Mouse (Mus musculus) neural tube, embryonic 13.5 days (tissue): Measurements from ENCODE around the gene Kif5c. TPM values are rescaled to one million over a fixed set of nuclear protein-coding genes. Genes with fewer than 3 reads are reported as not detected.

ENCODE experiments used
- ATAC-seq: fragments of 200-750 bp; cut with Nextera tagmentation; 2 replicates; pipeline ENCODE4 v1.8.0; 2017; ENCODE audit warnings: low read depth, mild to moderate bottlenecking, moderate TSS enrichment, moderate library complexity
- H3K27ac ChIP-seq: fragments of 300-500 bp; sonication (generic); replicated peaks from 2 replicates; pipeline ENCODE4 v1.5.1; 2015; ENCODE audit warnings: moderate library complexity, mild to moderate bottlenecking, inconsistent platforms
- H3K27me3 ChIP-seq: fragments of 300-500 bp; sonication (generic); 2 replicates; pipeline ENCODE4 v1.6.1; 2015; ENCODE audit warnings: mild to moderate bottlenecking, inconsistent platforms
- H3K36me3 ChIP-seq: fragments of 300-500 bp; sonication (generic); 2 replicates; pipeline ENCODE4 v1.6.1; 2015; ENCODE audit warnings: mild to moderate bottlenecking, inconsistent platforms
- H3K4me1 ChIP-seq: fragments of 300-500 bp; sonication (generic); replicated peaks from 2 replicates; pipeline ENCODE4 v1.6.1; 2015; ENCODE audit warnings: inconsistent platforms
- H3K4me2 ChIP-seq: fragments of 300-500 bp; sonication (generic); 2 replicates; pipeline ENCODE4 v1.6.1; 2015; ENCODE audit warnings: inconsistent platforms, mild to moderate bottlenecking, moderate library complexity
- H3K4me3 ChIP-seq: fragments of 300-500 bp; sonication (generic); 2 replicates; pipeline ENCODE4 v1.5.1; 2015; ENCODE audit warnings: mild to moderate bottlenecking, inconsistent platforms
- H3K9ac ChIP-seq: fragments of 300-500 bp; sonication (generic); 2 replicates; pipeline ENCODE4 v1.6.1; 2015; ENCODE audit warnings: moderate library complexity, mild to moderate bottlenecking, inconsistent platforms
- H3K9me3 ChIP-seq: fragments of 300-500 bp; sonication (generic); 2 replicates; pipeline ENCODE4 v1.6.1; 2016; ENCODE audit warnings: inconsistent platforms
- WGBS: fragments of 180-500 bp; shearing (Covaris S2); methylation state at CpG from one replicate; pipeline ENCODE4 v1.1.7; 2015; 5-methylcytosine and 5-hydroxymethylcytosine counted together
- polyA plus RNA-seq: library from polyadenylated mRNA; unstranded; fragments of >200 nt; fragmentation: Nextera tagmentation; extraction: Ambion mirVana; gene quantifications from 2 replicates; pipeline ENCODE4 v1.2.1, GENCODE M21; 2015

Kif5c gene
- polyA plus RNA-seq, 1 experiment from 2014 or later = 181 TPM

DNA sequence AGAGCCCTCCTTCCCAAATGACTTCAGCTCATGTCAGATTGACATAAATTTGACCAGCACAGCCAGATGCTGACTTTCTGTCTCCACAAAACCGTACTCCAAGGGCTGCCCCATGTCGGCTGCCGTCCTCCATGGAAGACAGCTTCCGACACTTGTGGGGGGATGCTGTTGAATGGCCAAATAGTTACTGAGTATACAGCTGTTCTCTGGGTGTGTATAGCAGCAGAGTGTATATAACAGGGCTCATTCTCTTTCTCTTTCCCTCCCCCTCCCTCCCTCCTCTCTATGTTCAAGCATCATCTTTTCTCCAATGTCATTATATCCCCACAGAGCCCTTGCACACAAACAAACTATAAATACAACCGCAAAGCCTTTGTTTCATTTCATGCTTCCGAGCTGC is 124.7 kb downstream of the Kif5c start:
- Histone ChIP-seq H3K4me2 (peak overlapping the region; percentile 5), H3K9ac (peak overlapping the region; percentile 39), H3K27ac (peak overlapping the region; percentile 70), H3K4me1 (peaks cover 53% of the 10 kb centered on the region), H3K4me3 (no peak overlapping the region), H3K27me3 (no peaks in the 10 kb centered on the region), H3K36me3 (peaks cover 76% of the 10 kb centered on the region), H3K9me3 (no peaks in the 10 kb centered on the region)
- 11% methylated on average over 6 of the region's 6 CpGs for WGBS
- peak; percentile 29 for ATAC-seq

- H3K36me3 ChIP-seq = peaks cover 76% of the 10 kb centered on the region
- no peaks in the 10 kb centered on the region for H3K27me3 ChIP-seq
- peaks cover 53% of the 10 kb centered on the region for H3K4me1 ChIP-seq
- H3K9me3 ChIP-seq = no peaks in the 10 kb centered on the region
- H3K4me2 ChIP-seq = peak overlapping the region; percentile 5; the same call in 1 of the 2 replicates
- ATAC-seq = 0 out of 2 replicates have a peak, but pooled peaks have one; percentile 30
- peak overlapping the region; percentile 70 for H3K27ac ChIP-seq
- 0 out of 2 replicates have a peak overlapping the region, but pooled peaks have one; percentile 8 for H3K9ac ChIP-seq
- no peak overlapping the region for H3K4me3 ChIP-seq
- WGBS = 39% methylated on average over 11 of the region's 11 CpGs
These were observed 125.4 kb downstream of the Kif5c start for GRCm38 (mm10) chr2:49744251-49745093.

DNA sequence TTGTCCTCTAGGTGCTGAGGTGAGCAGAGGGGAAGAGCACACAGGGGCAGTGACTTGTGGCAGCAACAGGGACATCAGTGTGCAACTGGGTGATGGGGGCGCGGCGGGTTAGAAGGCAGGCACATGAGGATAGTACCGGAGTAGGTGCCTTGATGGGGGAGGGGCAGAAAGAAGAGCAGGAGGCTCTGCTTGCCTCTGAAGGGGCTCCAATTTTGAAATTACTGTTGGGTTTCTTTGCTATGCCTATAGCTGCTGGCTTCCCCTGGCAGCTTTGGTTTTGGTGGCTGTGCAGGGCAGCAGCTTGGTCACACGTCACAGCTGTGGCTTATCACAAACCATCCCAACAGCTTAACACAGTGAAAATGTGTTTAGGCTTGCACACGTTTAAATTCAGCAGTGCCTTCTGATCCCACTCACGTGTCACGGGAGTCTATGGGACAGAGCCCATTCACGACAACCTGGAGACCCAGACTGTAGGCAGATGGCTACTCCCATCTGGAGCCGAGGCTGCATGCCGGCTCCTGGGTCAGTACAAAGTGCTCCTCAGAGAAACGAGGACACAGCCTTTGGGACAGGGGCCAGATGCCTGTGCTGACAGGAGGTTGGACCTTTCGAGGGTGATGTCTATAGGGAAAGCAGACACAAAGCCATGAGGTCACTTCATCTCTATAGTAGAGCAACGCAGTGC is 126.1 kb downstream of the Kif5c start:
- H3K27ac ChIP-seq = peak overlapping the region; percentile 70
- WGBS = 53% methylated on average over 14 of the region's 14 CpGs

GRCm38 (mm10) chr2:49746947-49747346 is 127.8 kb downstream of the Kif5c start:
- Histone ChIP-seq H3K9ac (no peak overlapping the region), H3K36me3 (peaks cover 88% of the 10 kb centered on the region), H3K4me1 (peaks cover 37% of the 10 kb centered on the region), H3K4me2 (no peak overlapping the region), H3K27me3 (no peaks in the 10 kb centered on the region), H3K27ac (no peak overlapping the region), H3K4me3 (no peak overlapping the region), H3K9me3 (no peaks in the 10 kb centered on the region)
- 80% methylated on average over 7 of the region's 7 CpGs for WGBS
- ATAC-seq = no peak

More for the DNA sequence above, 126.1 kb downstream of the Kif5c start:
- Histone ChIP-seq H3K4me3 (no peak overlapping the region), H3K4me1 (peaks cover 53% of the 10 kb centered on the region), H3K9me3 (no peaks in the 10 kb centered on the region), H3K36me3 (peaks cover 78% of the 10 kb centered on the region), H3K4me2 (no peak overlapping the region), H3K9ac (no peak overlapping the region), H3K27me3 (no peaks in the 10 kb centered on the region)
- ATAC-seq = peak; percentile 21; the same call in 1 of the 2 replicates

GRCm38 (mm10) chr2:49747670-49748069 is 128.6 kb downstream of the Kif5c start:
- no peaks in the 10 kb centered on the region for H3K9me3 ChIP-seq
- 78% methylated on average over 2 of the region's 2 CpGs for WGBS
- no peak overlapping the region for H3K9ac ChIP-seq
- no peak overlapping the region for H3K4me3 ChIP-seq
- no peak overlapping the region for H3K27ac ChIP-seq
- no peaks in the 10 kb centered on the region for H3K27me3 ChIP-seq
- peaks cover 30% of the 10 kb centered on the region for H3K4me1 ChIP-seq
- H3K4me2 ChIP-seq = no peak overlapping the region
- peaks cover 90% of the 10 kb centered on the region for H3K36me3 ChIP-seq
- ATAC-seq = no peak

DNA sequence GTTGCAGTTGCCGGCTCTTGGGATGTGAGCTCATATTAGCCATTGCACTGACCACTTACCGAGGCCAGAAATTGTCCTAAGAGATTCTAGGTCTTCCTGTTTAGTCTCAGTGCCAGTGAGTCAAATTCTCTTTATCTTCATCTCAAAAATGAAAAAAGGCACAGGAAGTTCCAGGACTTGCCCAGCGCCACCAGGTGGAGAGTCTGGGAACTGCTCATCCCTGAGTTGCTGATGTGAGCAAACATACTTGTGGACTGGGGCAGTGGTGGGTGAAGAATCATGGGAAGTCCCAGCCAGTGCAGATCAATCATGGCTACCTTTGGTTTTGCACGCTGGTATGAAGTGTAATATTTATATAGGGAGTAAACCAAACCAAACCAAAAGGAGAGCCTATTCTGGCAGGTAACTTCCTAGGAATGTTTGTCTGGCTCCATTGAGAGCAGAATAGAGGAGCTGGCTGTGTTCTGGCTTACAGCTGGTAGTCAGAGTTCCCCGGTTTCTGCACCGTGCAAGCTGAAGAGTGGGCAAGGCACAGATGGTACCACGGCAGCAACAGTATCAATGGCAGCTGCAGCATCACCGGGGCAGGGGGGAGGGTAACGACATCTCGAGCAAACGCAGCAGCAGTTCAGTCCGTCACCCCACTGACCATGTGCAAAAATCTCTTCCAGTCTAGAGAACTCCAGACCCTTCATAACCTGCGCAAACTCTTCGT is 129.7 kb downstream of the Kif5c start:
- H3K27me3 ChIP-seq = no peaks in the 10 kb centered on the region
- H3K4me2 ChIP-seq = no peak overlapping the region
- no peak overlapping the region for H3K4me3 ChIP-seq
- 69% methylated on average over 14 of the region's 14 CpGs for WGBS
- no peak overlapping the region for H3K27ac ChIP-seq
- peaks cover 97% of the 10 kb centered on the region for H3K36me3 ChIP-seq
- H3K9me3 ChIP-seq = no peaks in the 10 kb centered on the region
- no peak for ATAC-seq
- H3K9ac ChIP-seq = no peak overlapping the region
- peaks cover 19% of the 10 kb centered on the region for H3K4me1 ChIP-seq

- H3K36me3 ChIP-seq = peaks cover 99% of the 10 kb centered on the region
- H3K4me1 ChIP-seq = peaks cover 10% of the 10 kb centered on the region
- no peaks in the 10 kb centered on the region for H3K27me3 ChIP-seq
- no peak overlapping the region for H3K9ac ChIP-seq
- no peaks in the 10 kb centered on the region for H3K9me3 ChIP-seq
- ATAC-seq = no peak
- no peak overlapping the region for H3K4me2 ChIP-seq
- 89% methylated on average over 11 of the region's 11 CpGs for WGBS
- H3K4me3 ChIP-seq = no peak overlapping the region
- H3K27ac ChIP-seq = no peak overlapping the region
These were observed 130.9 kb downstream of the Kif5c start for GRCm38 (mm10) chr2:49749730-49750576.

DNA sequence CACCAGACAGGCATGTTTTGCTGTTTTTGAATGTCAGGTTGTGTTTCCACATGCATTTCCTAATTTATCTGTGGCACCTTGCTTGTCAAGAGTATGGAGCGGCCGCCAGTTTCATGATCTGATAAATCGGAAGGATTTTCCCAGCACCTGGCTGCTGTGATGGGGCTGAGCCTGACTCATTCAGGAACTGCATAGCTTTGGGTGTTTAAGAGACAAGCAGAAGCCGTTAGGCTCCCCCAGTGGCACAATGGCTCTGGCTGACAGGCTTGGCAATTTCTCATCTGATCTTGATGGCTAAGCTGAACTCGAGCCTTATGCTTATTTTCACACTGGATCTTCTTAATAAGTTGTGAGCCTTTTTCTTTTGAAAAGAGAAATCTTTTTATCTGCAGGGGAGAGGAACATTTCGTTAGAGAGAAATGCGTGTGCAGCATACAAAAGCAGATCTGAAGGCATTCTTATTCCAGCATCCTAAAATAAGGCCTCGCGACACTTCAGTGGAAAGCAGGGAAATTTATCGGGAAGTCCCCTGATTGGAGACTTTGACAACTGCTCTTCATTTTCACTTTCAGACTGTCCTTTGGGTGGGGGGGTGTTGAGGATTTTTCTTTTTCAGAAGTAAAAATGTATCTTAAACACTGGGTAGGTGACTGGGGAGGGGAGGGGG is 132.6 kb downstream of the Kif5c start:
- H3K9ac ChIP-seq = no peak overlapping the region
- ATAC-seq = no peak

DNA sequence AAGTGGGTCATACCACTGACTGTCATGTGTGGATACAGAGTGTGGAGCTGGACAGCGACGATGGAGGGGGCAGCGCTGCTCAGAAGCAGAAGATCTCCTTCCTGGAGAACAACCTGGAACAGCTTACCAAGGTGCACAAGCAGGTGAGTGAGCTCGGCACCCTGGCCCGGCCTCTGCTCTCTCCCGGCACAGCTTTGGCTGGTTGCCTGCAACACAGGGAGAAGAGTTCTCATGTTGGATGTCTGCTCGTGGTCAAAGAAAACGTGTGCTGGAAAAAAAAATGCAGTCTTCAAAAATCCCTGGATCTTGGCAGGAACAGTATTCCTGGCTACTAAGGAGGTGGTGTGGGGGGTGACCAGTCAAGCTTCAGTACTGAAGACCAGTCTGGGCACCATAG is 133.1 kb downstream of the Kif5c start:
- no peak overlapping the region for H3K27ac ChIP-seq
- peaks cover 99% of the 10 kb centered on the region for H3K36me3 ChIP-seq
- H3K4me3 ChIP-seq = no peak overlapping the region
- 0 out of 2 replicates have a peak, but pooled peaks cover 6% of the 10 kb centered on the region for H3K4me1 ChIP-seq
- H3K4me2 ChIP-seq = no peak overlapping the region
- no peak overlapping the region for H3K9ac ChIP-seq
- no peak for ATAC-seq
- H3K27me3 ChIP-seq = no peaks in the 10 kb centered on the region
- WGBS = 92% methylated on average over 8 of the region's 8 CpGs
- H3K9me3 ChIP-seq = no peaks in the 10 kb centered on the region

More for the DNA sequence above, 132.6 kb downstream of the Kif5c start:
- Histone ChIP-seq H3K36me3 (peaks cover 99% of the 10 kb centered on the region), H3K4me1 (0 out of 2 replicates have a peak, but pooled peaks cover 6% of the 10 kb centered on the region), H3K27ac (no peak overlapping the region), H3K27me3 (no peaks in the 10 kb centered on the region), H3K9me3 (no peaks in the 10 kb centered on the region), H3K4me3 (no peak overlapping the region), H3K4me2 (no peak overlapping the region)
- WGBS = 84% methylated on average over 10 of the region's 10 CpGs

DNA sequence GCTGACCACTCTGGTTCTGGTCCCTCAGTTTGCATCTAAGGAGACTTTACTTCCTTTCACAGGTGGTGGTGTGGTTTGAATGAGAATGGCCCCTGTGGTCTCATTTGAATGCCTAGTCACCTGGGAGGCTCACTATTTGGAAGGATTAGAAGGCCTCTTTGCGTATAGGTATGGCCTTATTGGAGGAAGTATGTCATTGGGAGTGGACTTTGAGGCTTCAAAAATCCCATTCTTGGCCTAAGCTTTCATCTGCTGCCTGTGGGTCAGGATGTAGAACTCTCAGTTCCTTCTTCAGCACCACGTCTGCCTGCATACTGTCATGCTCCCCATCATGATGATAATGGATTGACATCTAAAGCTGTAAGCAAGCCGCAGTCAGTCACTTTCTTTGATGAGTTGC is 134.0 kb downstream of the Kif5c start:
- 95% methylated on average over 3 of the region's 3 CpGs for WGBS
- Histone ChIP-seq H3K27ac (no peak overlapping the region), H3K4me2 (no peak overlapping the region), H3K9ac (no peak overlapping the region), H3K4me1 (0 out of 2 replicates have a peak, but pooled peaks cover 6% of the 10 kb centered on the region), H3K9me3 (no peaks in the 10 kb centered on the region), H3K4me3 (no peak overlapping the region), H3K27me3 (no peaks in the 10 kb centered on the region), H3K36me3 (peaks cover 97% of the 10 kb centered on the region)
- no peak for ATAC-seq

DNA sequence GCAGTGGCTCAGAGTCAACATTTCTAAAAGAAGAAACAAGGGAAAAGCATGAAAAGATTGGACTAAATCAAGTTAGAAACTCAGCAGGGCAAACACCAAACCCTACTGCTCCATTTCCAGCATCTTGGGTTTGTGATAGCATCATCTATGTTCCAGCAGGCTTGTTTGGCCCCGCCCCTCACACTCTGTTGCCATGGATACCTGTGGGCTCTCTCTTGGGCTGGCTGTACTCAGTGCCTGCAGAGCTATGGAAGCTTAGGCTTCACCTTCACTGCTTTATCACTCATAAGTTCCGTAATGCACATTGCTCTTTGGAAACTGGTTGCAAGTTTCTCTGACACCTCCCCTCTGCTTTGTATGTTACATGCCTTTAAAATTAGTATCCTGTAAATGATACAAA is 136.0 kb downstream of the Kif5c start:
- Histone ChIP-seq H3K4me1 (0 out of 2 replicates have a peak, but pooled peaks cover 6% of the 10 kb centered on the region), H3K27ac (no peak overlapping the region), H3K9ac (no peak overlapping the region), H3K36me3 (peaks cover 98% of the 10 kb centered on the region), H3K4me2 (no peak overlapping the region), H3K4me3 (no peak overlapping the region), H3K27me3 (no peaks in the 10 kb centered on the region), H3K9me3 (no peaks in the 10 kb centered on the region)
- ATAC-seq = peak; percentile 70; the same call in 1 of the 2 replicates
- WGBS = 58% methylated on average over 2 of the region's 2 CpGs
